Mouse (Mus musculus) brain, adult 2 months (tissue): Measurements from ENCODE around the gene Hoxa9.

Experiments
- DNase-seq: peaks from one replicate; pipeline ENCODE4 v3.0.0; 2011; ENCODE audit warnings: low read depth, low spot score

Gene Hoxa9

DNA sequence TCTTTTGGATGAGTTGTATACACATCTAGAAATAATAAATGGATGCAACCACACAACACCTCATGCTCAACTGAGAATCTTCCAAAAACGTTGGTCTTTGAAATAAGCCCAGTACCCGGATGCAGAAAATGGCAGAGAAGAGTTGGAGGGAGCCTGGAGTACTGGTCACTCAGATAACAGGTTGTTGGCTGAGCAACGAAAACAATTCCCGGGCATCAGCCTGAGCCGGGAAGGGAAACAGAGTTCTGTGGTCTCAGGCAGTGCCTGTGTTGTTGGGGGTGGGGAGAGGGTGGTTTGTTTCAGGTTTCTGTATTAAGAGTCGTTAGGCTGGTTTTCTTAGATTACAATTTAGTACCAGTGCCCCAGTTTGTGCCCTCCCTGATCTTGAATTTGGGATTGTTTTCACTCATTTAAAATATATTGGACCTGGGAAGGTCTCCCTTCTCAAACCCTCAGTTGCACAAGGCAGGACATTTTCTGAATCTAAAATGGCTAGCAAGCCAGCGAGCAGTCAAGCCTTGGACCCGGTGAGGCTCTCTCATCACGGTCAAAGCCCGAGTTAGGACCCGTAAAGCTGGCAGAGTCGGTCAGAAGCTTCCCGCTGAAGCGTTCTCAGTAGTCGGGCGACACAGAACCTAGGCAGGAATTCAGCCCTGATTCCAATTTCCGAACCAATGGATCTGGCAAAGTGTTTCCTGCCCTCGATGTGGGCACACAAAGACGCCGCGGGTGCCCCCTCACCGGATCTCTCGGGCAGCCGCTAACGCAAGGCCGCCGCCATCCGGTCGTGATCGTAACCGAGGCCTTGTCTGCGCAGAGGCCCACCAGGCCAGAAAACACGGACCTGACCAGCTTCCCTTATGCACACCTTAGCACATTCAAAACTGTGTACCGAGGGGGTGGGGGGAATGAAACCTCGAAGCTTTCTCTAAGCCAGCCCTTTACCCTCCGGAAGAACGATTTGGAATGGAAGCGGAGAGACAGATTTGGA is 2.1 kb downstream of the Hoxa9 start:
- no peak for DNase-seq

DNA sequence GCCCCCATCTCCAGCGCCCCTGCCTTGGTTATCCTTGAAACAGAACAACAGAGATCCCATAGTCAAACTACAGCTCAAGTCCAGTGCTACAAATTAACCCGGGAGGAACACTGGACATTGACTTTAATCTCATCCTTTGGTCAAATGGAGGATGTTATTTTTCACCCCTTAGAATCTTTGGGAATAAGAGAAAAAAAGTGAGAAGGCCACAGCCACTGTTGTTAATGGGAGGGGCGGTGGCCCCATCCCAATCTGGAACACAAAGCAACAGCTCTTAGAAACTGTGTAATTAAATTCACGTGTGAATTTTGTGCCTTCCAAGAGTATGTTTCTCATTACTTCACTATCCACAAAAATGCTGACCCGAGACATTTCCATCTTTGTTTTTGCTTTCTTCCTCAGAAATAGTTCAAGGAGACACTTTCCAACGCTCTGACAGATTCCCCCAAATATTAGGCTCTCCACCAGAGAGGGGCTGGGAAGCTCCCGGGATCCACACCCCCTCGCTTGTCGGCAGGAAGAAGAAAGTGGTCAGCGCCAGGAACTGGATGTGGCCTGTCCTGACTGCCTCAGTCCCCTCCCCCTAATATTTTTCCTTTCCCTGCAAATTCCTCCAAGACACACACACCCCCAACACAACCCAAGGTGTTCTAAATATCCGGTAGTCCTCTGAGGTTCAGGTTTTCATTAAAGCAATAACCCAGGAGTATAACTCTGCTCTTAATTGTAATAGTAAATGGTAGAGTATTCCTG is 3.2 kb downstream of the Hoxa9 start:
- DNase-seq = no peak

DNA sequence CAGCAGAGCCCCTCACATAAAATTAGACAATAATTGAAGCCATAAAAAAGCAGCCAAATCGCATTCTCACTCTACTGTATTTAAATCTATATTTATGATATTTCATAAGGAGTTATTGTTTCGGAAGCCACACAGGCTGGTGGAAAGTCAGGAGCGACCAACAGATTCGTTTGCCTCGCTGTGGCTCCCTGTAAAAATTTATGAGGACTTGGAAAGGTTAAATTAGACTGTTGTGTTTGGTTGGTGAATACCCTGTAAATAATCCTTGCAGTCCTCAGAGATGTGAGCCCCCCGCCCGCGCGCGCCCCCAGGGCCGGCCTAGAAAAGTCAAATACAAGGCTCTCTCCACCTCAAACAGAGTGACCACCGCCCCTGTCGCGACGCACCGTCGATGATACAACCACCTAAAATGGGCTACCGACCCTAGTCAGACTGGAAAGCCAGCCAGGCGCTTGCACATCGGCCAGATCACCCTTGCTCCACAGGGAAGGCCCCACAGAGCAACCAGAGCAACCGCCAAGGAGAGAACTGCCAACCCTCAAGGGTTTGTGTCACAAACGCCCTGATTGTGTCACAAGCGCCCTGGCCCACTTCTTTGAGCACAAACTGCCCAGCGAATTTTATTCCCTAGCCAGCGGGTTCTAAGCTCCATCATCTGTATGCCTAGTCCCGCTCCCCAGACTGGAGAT is 4.2 kb downstream of the Hoxa9 start:
- no peak for DNase-seq

DNA sequence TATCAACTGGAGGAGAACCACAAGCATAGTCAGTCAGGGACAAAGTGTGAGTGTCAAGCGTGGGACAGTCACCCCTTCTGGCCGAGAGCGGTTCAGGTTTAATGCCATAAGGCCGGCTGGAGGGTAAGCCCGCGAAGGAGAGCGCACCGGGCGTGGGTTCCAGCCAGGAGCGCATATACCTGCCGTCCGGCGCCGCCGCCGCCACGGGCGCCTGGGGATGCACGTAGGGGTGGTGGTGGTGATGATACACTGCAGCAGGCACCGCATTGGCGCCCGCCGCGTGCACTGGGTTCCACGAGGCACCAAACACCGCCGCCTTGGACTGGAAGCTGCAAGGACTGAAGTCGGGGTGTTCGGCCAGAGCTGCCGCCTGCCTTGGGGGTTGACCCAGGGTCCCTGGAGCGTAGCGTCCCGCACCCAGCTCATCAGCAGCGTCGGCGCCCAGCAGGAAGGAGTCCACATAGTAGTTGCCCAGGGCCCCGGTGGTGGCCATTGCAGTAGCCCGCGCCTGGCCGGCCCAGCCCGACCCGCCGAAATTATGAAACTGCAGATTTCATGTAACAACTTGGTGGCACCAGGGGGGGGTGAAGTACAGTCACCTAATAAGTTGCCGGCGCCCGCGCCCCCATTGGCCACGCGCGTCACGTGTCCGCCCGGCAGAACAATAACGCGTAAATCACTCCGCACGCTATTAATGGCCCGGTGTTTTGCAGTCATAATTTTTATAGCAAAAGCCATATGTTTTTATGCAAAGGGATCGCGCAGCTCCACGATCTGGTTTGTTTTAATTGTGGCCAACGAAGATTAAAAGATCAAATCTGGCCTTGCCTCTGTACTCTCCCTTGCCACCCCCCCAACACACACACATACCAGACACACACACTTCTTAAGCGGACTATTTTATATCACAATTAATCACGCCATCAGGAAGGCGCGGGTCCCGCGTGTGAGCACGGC is 5.0 kb downstream of the Hoxa9 start:
- DNase-seq = no peak

DNA sequence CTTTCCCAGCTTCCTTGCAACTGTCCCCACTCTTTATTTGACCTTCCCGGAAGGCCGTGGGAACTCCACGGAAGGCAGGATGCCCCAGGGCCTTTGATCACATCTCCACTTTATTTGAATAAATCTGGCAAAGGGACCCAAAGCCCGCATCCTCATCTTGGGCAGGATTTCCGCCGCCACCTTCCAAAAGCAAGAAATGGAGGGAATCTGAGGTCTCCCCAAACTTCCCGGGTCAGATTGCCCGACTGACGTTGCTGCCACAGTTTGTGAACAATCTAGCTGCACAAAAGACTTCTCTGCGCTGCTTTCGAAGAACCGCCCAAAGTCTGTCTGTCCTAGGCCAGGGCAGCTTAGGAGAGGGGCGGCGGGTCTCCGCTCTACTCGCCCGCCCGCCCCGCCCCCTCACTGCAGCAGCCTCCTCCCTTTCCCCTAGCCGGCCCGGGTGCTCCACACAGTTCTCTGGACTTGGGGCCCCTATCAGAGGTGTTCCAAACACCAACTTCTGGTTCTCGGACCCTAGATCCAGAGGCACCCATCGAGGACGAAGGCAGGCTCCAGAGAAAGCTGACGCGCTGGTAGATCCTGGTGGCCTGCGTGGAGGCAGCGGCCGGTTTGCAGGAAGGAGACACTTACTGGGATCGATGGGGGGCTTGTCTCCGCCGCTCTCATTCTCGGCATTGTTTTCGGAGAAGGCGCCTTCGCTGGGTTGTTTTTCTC is 5.8 kb downstream of the Hoxa9 start:
- no peak for DNase-seq

DNA sequence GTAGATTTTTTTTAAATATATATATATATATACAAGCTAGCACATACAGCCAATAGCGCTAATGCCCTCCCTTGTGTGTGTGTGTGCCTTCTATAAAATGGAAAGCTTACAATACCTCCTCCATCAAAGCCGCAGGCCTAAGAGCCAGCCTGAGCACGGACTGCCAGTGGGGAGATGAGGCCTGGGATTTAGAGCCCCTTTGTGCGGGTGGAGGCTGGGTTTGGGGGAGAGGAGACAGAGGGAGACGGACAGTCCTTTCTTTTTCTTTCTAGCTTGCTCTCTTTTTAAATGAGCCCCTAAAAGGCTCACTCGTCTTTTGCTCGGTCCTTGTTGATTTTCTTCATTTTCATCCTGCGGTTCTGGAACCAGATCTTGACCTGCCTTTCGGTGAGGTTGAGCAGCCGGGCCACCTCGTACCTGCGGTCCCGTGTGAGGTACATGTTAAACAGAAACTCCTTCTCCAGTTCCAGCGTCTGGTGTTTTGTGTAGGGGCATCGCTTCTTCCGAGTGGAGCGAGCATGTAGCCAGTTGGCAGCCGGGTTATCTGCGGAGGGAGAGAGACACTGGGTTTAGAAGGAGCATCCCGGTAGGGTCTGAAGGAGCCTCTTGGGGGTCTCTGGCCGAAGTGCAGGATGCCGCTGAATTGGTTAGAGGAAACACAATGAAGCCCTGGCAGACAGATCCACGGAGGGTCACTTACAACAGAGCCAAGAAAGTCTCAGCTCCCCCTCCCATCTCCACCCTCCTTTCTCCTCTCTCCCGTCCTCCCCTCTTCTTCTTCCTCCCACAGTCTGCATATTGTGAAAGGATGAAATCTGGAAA is 6.7 kb downstream of the Hoxa9 start:
- no peak for DNase-seq

DNA sequence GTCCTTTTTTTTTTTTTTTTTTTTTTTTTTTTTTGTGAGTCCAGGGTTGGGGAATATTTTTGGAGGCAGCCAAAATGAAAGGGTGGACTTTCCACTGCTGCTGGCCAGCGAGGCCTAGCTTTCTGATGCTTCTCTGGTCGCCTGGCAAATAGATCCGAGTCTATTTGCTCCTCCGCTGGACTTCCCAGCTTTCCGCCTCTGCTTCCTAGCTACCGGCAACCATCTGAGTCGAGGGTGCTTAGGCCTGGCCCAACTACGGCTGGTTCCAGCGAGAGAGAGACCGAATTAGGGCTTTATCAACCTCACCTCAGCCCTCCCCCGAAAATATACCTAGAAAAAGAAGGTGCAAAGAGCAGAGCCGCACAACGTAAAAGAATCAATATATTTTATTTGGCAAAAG is 8.2 kb downstream of the Hoxa9 start:
- DNase-seq = no peak

DNA sequence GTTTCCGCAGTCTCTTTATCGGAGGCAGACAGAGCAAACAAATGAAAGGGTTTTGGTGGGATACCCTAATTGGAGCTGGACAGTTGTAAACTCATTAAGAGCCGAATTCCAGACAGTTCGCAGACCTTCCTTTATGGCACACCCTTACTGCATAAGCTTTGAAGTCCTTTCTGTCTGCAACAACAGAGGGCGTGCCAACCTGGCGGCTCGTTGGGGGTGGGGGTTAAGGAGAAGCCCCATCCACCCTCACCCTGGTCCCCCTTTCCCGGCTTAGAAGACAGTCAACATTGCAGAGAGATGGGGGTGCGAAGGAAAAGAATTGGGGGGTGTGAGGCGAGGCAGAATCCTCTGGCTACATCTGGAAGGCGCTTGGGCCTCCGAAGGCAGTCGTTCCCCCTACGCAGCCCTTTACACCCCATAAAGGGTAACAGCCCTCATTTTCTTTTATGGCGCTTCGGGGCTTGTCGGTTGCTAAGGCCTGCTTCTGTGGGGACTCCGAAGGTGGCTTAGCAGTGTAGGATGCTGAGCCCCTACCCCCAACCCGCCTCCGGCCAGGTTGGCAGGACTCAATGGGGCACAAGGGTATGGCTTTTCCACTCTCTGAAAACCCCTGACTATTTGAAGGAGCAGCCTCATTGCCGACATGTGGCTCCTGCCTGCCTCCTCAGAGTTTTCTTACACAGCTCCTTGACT is 8.8 kb downstream of the Hoxa9 start:
- no peak for DNase-seq

DNA sequence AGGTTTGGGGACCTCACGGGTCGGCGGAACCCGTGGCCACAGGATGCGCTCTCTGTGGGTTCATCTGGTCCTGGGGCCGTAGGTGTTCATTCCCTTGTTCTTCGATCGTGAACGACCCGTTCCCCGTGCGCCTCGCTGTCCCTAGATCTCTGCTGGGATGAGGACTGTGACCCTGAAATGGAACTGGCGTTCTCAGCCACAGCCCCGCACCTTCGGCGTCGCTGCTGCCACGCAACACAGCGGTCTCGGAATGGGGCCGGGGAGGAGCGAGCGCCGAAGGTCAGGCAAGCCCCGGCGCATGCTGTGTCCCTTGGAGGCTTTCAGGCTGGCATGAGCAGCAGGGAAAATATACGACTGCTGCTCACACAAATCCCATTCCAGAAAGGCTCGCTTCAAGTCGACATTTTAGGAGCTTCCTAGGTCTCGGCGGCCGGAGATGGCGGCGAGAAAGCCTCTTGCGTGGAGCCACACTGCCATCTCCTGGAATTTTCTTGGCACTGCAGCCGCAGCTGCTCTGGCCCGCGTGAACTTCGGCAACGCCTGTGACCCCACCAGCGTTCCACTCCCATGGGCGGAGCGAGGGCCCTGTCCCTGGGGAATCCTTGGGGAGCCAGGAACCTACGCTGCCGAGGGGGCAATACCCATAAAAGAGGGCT is 9.4 kb downstream of the Hoxa9 start, which contains the start of gene Hoxa7:
Gene Hoxa7 (minus strand): TSS at position 518 of the 656 bp plus-strand sequence.
- DNase-seq = peak; percentile 86

DNA sequence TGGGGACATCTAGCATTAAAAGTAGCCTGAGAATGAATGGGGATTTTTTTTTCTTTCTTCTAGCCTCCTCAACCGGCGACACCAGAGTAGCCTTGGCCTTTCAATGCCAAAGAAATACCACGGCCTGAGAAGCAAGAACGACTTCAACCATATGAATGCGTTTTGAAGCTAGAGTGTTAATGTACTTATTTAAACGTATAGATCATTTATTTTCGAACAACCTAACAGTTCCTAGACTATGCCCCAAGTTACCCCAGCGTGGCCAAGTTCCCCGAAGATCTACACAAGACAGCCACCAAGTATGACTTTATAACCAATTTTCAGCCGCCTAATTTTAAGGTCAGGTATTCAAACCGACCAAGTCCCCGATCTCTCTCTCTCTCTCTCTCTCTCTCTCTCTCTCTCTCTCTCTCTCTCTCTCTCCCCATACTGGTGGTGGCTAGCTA is 10.0 kb downstream of the Hoxa9 start:
- DNase-seq = no peak

DNA sequence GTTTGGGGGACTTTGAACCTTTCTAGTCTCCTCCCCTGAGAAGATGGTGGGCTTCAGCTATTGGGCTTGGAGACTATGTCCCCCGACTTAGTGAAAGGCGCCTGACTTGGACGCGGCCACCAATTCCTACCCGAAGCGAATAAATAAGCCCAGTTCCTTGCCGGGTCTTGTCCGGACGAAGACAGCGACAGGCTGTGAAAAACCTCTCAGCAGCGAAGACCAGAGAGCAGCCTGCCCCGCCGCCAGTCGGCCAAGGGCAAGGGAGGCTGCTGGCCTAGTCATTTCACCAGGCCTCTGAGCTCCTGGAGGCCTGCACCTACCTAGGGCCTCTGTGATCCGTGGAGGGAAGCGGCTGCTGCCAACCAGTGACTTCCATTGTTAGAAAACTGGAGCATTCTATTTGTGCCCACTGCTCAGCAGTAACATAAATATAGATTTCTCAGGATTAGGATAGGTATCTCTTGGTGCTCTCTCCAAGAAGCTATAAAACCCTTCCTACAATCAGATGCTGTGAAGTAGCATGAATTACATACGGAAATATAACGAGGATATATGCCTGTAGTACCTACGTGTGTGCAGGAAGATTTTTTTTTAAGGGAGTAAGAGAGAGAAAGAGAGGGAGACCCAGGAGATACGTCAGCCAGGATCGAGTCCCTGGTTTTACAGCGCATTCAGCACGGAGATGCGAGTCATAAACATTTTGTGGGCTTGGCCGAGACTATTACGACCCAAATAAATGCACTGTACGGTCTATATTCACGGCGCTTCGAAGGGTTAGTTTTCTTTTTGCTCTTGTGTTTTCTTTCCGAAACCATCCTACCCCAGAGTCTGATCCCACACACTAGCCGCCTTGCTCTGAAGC is 10.7 kb downstream of the Hoxa9 start:
- no peak for DNase-seq

DNA sequence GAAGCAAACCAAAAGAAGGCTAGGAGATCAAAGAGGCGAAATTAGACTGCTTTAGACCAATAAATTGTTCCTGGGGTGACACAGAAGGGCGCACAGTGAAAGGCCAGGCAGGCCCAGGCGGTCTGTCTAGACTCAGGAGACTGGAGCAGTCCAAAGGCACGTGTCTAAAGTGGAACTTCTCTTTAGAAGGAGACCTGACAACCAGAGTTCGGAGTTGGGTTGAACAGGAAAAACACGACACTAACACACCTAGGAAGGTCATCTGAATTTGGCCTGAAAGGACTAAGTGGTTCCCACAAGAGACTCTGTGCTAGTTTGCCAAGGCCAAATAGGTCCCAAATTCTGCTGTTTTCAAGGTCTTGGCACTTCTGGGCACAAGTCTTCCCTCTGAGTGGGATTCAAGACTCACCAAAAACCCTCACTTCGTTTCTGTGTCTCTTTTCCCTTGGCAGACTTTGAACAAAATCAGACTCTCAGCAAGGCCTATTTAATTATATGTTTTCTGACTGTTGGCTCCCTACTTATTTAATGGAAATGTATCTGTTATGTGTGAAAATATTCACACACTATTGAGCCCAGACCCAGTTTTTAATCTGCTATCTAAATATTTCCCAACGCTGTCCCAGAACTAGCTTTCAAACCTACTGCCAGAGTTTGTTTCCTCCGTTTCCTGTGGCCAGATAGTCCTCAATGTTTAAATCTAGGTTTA is 11.5 kb downstream of the Hoxa9 start:
- no peak for DNase-seq

DNA sequence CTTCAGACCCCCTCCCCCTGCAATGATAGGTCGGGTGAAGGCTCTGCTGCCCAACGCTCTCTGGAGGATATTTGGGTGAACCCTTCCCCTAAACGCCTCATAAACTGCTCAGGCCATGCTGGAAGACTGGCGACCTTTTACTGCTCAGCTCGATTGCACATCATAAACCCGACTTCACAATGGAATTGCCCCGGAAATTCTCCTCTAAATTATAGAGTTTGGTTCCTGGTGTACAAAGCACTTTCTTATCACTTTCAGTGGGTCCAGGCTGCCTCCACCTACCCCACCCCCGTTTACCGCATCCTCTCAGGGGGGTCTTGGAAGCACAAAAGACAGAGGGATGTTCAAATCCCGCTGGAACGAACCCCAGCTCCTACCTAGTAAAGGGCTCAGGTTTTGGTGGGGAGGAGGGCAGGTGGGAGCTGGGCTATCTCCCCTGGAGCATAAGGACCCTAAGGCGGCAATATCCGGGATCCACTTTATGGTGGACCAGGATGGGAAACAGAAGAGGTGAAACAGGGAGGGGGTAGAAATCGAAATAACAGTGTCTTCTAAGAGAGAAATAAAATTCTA is 12.2 kb downstream of the Hoxa9 start:
- no peak for DNase-seq

DNA sequence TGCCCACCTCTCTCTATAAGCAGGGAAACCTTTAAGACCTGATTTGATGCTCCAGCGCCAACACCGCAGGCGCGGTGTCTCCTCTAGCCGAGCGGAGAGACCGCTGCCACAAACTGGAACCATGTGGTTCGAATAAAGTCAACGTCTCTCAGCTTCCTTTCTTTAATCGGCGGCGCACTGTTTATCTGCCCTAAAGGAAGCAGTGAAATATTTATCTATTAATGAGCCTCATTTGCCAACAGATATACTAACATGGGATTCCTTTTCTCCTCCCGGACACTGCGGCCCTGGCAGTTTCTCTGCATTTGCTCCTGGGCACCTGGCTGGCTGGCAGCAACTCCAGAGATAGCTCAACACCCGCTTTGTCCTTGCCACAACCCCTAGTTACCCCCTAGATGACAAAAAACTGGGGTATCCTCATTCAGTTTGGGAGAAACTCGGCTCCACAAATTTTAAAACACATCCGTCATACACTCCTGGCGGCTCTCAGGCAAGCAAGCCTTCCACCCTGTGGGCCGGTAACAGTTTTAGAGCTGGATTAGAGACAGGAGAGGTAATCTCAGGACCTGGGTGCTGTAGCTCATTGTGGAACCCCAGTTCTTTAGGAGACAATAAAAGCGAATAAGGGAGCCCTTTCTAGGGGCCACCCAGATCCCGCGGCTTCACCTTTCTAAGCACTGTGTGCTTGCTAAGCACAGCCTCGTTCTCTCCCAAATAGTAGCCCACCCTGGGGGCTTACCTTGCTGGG is 12.8 kb downstream of the Hoxa9 start:
- DNase-seq = no peak

DNA sequence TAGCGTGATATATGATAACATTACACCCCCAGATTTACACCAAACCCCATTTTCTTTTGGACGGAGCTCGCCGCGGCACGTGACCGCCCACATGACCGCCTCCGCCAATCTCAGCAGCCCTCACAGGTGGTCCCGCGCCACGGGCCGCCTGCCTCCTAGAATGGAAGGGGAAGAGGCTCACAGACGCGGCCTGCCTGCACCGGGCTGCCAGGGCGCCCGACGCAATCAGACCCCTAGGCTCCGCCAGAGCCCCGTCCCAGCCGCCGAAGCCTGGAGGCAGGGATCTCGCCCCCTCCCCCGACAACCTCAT is 13.5 kb downstream of the Hoxa9 start:
- no peak for DNase-seq
